Mouse (Mus musculus) C2C12 (cell line): ENCODE results near the gene Tgtp1.
"Not testable (repeated sequence)": the region's sequence is repeated elsewhere in the genome, so short reads cannot be mapped to it uniquely, and the experiment has no call there.

Experiments
- CEBPB ChIP-seq: IDR thresholded peaks from one replicate; pipeline ENCODE4 v1.6.1; 2011; ENCODE audit warnings: low read depth, mild to moderate bottlenecking, control low read depth, moderate library complexity
- CTCF ChIP-seq: IDR thresholded peaks from one replicate; pipeline ENCODE4 v1.5.1; 2011; ENCODE audit not compliant: control insufficient read depth, insufficient read depth, insufficient read length
- MYOD1 ChIP-seq: IDR thresholded peaks from one replicate; pipeline ENCODE4 v1.6.1; 2011; ENCODE audit warnings: low read depth; ENCODE audit not compliant: control insufficient read depth, insufficient read length
- MYOG ChIP-seq: IDR thresholded peaks from one replicate; pipeline ENCODE4 v1.6.1; 2011; ENCODE audit not compliant: control insufficient read depth, insufficient read length; ENCODE audit errors: extremely low read depth

- TF ChIP-seq CTCF, MYOG, MYOD1, CEBPB: not testable (repeated sequence)
These were observed 11.1 kb downstream of the Tgtp1 start for GRCm38 (mm10) chr11:48982848-48983247.
